Mouse (Mus musculus) spleen, postnatal 4 days (tissue): ENCODE results near the gene Pip5k1c.

Source experiments
- DNase-seq, 2 experiments: peaks; one replicate each; pipeline ENCODE4 v3.0.0; 2022; ENCODE audit warnings: low spot score in 2 of 2

Gene Pip5k1c

DNA sequence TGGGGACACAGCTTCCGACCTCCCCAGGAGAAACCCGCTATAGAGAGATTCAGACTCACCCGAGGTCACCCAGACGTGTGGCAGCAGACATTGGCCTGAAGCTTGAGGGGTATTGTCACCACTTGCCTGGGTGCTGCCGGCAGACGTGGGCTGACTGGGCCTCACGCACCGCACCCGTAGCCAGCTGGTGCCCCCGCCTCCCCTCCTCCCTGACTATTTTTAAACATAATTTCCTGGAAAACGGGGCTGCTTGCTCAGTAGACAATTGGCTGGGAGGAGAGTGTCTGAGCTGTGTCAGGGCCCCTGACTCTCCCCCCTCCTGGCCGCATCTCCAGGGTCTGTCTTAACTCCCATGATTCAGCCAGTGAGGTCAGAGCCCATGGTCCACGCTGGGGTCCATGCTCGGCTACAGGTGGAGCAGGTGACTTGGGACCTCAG is 10.0 kb downstream of the Pip5k1c start:
- DNase-seq = no peak

DNA sequence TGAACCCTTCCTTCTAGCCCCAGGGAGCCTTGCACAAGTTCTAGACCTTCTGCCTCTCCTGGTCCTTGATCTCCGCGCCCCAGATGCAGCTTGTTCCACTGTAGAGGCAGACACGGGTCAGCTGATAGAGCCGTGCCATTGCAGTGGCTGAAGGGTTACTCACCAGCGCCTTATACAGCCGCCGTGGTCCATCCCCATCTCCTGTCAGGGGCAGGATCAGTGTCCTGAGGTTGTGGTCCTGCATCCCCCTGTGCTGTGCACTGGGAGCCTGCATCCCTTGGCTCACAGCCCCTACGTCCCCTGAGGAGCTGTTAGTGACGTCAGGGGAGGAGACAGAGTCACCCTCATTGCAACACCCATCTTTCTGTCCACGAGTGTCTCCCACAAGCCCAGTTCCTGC is 10.5 kb downstream of the Pip5k1c start:
- DNase-seq = no peak

DNA sequence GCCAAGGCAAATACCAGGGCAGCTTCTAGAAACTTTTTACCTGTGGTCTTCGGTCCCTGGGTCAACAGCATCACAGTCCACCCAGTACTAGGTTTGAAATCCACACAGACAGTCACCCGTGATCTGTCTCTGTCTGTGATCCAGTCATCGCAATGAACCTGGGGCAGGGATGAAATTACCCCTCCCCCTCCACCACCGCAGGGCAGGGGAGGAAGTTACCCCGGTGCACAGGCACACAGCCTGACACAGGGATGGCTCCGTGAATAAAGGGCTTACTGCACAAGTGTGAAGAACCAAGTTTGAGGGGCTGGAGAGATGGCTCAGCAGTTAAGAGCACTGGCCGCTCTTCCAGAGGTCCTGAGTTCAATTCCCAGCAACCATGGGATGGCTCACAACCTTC is 11.0 kb downstream of the Pip5k1c start:
- no peak for DNase-seq

DNA sequence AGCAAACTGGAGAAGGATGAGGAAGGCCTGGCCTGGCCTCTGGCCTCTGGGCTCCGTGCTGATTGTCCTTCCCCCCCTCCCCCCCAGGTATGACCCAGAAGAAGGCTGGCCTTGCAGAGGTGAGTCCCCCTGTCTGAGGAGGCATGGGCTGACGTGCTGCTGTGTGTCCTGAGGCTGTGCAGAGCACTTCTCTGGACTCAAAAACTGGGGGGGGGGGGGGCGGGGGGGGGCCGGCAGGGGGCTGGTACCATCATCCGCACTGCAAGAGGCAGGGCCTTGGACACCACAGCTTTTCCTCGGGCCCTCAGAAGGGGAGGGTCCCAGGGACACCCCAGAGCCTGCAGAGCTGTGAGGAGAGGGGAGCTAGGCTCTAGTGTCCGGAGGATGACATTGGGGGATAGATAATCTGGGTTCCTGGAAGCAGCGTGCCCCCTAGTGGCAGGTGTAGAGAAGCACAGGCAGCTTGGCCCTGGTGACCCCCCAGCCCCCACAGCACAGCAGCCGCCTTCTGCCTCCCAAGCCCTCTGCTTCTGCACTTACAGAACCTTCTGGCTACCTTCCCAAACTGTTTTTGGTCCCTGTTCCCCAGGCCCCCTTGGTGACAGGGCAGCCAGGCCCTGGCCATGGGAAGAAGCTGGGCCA is 12.0 kb downstream of the Pip5k1c start:
- DNase-seq = peak; percentile 62 to 87

DNA sequence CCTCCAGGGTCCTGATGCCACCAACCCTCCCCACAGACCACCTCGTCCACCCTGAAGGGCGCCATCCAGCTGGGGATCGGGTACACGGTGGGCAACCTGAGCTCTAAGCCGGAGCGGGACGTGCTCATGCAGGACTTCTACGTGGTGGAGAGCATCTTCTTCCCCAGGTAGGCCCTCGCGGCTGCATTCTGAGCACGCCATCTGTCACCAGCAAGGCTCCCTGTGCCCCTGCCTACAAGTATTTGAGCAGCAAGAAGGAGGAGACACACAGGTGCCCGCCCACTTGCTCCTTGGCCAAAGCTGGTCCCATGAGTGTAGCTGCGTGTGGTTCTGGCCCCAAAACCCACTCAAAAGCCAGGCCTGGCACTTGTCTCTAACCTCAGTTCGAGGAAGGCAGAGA is 12.9 kb downstream of the Pip5k1c start:
- DNase-seq = no peak

DNA sequence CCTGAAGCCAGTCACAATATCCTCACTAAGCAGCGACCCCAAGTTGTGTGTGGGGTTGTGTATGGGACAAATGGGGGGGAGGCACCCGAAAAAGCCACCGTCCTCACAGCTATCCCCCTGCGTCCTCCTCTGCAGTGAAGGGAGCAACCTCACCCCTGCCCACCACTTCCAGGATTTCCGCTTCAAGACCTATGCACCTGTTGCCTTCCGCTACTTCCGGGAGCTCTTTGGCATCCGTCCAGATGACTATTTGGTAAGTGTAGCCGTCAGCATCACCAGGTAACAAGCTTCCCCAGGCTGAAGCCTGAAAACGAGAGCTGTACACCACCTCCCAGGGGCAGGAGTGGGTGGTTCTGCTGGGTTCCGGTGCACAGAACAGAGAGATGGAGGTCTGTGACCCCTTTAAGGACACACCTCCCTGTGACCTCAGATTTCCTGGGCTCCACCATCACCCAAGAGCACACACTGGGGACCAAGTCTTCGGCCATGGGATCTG is 13.5 kb downstream of the Pip5k1c start:
- no peak for DNase-seq

GRCm38 (mm10) chr10:81306837-81307682 is 14.3 kb downstream of the Pip5k1c start:
- DNase-seq = no peak

DNA sequence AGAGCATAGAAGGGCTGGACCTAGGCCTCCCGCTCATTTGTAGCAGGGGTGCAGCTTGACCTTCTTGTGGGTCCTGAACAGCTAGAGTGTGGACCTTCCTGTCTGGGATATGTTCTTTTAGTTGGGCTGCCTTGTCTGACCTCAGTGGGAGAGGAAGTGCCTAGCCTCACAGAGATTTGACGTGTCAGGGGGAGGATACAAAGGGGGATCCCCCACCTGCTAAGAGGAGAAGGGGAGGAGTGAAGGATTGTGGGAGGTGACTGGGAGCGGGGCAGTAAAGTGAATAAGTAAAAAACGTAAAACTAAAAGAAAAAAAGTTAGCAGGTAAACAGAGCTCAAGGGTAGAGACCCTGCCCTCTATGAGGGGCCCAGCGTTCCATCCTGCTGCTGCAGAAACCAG is 16.8 kb downstream of the Pip5k1c start:
- DNase-seq = no peak

- DNase-seq = no peak
These were observed 20.8 kb downstream of the Pip5k1c start for GRCm38 (mm10) chr10:81313581-81313980.

DNA sequence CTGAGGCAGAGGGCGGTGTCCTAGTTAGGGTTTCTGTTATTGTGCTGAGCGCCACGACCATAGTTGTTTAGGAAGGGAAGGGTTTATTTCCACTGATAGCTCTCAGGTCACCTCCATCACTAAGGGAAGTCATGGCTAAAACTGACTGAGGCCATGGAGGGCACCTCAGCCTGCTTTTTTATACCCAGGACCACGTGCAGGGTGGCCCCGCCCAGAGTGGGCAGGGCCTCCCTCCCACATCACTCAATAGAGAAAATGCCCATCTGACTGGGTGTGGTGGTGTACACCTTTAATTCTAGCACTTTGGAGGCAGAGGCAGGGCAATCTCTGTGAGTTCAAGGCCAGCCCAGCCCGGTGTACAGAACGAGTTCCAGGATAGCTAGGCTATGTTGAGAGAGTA is 21.4 kb downstream of the Pip5k1c start:
- no peak for DNase-seq

GRCm38 (mm10) chr10:81315587-81315986 is 22.8 kb downstream of the Pip5k1c start:
- no peak for DNase-seq

GRCm38 (mm10) chr10:81316338-81317060 is 23.7 kb downstream of the Pip5k1c start:
- DNase-seq = no peak

GRCm38 (mm10) chr10:81317273-81317672 is 24.5 kb downstream of the Pip5k1c start:
- no peak for DNase-seq

- DNase-seq = no peak
These were observed 26.0 kb downstream of the Pip5k1c start for GRCm38 (mm10) chr10:81318589-81319329.

GRCm38 (mm10) chr10:81319330-81319699 is 26.6 kb downstream of the Pip5k1c start:
- no peak for DNase-seq

- peak in 1 of 2 experiments; percentile 94 for DNase-seq
These were observed 27.2 kb downstream of the Pip5k1c start for GRCm38 (mm10) chr10:81319741-81320549.

GRCm38 (mm10) chr10:81320550-81321347 is 28.0 kb downstream of the Pip5k1c start, which contains the start of gene Cactin:
Gene Cactin, plus strand, starts transcription at chr10:81321103.
- DNase-seq = peak; percentile 98 to 99

- DNase-seq = no peak
These were observed 28.7 kb downstream of the Pip5k1c start for GRCm38 (mm10) chr10:81321436-81321835.

DNA sequence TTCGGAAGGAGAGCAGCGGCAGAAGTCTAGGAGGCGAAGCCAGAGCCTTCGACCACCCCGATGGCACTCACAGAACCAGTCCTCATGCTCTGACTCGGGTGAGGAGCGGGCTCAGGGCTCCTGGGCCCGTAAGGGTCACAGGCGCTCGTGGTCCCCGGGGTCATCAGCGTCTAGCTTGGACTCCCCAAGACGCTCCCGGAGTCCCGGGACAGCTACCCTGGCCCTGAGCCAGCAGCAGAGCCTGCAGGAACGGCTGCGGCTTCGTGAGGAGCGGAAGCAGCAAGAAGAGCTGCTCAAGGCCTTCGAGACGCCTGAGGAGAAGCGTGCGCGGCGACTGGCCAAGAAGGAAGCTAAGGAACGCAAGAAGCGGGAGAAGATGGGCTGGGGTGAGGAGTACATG is 29.7 kb downstream of the Pip5k1c start:
- no peak for DNase-seq
